Mouse (Mus musculus) midbrain, embryonic 13.5 days (tissue): ENCODE results near the gene Tmem246. TPM values are rescaled to one million over a fixed set of nuclear protein-coding genes. Genes with fewer than 3 reads are reported as not detected.

ENCODE experiments used
- ATAC-seq: fragments of 200-750 bp; cut with Nextera tagmentation; 2 replicates; pipeline ENCODE4 v1.8.0; 2017; ENCODE audit warnings: mild to moderate bottlenecking, moderate TSS enrichment, moderate library complexity
- H3K27ac ChIP-seq: fragments of 300-500 bp; sonication (generic); 2 replicates; pipeline ENCODE4 v1.5.1; 2015; ENCODE audit warnings: inconsistent platforms, mild to moderate bottlenecking, moderate library complexity
- H3K27me3 ChIP-seq: fragments of 300-500 bp; sonication (generic); 2 replicates; pipeline ENCODE4 v1.6.1; 2015; ENCODE audit warnings: mild to moderate bottlenecking, inconsistent platforms
- H3K36me3 ChIP-seq: fragments of 300-500 bp; sonication (generic); 2 replicates; pipeline ENCODE4 v1.6.1; 2015; ENCODE audit warnings: mild to moderate bottlenecking, inconsistent platforms
- H3K4me1 ChIP-seq: fragments of 300-500 bp; sonication (generic); replicated peaks from 2 replicates; pipeline ENCODE4 v1.6.1; 2015; ENCODE audit warnings: inconsistent platforms
- H3K4me2 ChIP-seq: fragments of 300-500 bp; sonication (generic); replicated peaks from 2 replicates; pipeline ENCODE4 v1.6.1; 2015; ENCODE audit warnings: moderate library complexity, mild to moderate bottlenecking, inconsistent platforms
- H3K4me3 ChIP-seq: fragments of 300-500 bp; sonication (generic); replicated peaks from 2 replicates; pipeline ENCODE4 v1.5.1; 2015; ENCODE audit warnings: mild to moderate bottlenecking, inconsistent platforms
- H3K9ac ChIP-seq: fragments of 300-500 bp; sonication (generic); replicated peaks from 2 replicates; pipeline ENCODE4 v1.6.1; 2015; ENCODE audit warnings: mild to moderate bottlenecking, inconsistent platforms
- H3K9me3 ChIP-seq: fragments of 300-500 bp; sonication (generic); 2 replicates; pipeline ENCODE4 v1.6.1; 2016; ENCODE audit warnings: mild to moderate bottlenecking, inconsistent platforms
- WGBS: fragments of 180-500 bp; shearing (Covaris S2); methylation state at CpG from one replicate; pipeline ENCODE4 v1.1.7; 2015; 5-methylcytosine and 5-hydroxymethylcytosine counted together
- polyA plus RNA-seq: library from polyadenylated mRNA; unstranded; fragments of >200 nt; fragmentation: Nextera tagmentation; extraction: Ambion mirVana; gene quantifications from 2 replicates; pipeline ENCODE4 v1.2.1, GENCODE M21; 2015

Tmem246 gene
- polyA plus RNA-seq, 1 experiment from 2014 or later: 48.7 TPM

GRCm38 (mm10) chr4:49559915-49560772, 37.5 kb downstream of the Tmem246 start:
- Histone ChIP-seq H3K9me3 (no peaks in the 10 kb centered on the region), H3K36me3 (no peaks in the 10 kb centered on the region), H3K4me1 (no peaks in the 10 kb centered on the region), H3K27me3 (no peaks in the 10 kb centered on the region), H3K4me3 (no peak overlapping the region), H3K9ac (no peak overlapping the region), H3K27ac (no peak overlapping the region), H3K4me2 (no peak overlapping the region)
- 79% methylated on average over 20 of the region's 20 CpGs for WGBS
- ATAC-seq: peak; percentile 50; the same call in 1 of the 2 replicates

DNA sequence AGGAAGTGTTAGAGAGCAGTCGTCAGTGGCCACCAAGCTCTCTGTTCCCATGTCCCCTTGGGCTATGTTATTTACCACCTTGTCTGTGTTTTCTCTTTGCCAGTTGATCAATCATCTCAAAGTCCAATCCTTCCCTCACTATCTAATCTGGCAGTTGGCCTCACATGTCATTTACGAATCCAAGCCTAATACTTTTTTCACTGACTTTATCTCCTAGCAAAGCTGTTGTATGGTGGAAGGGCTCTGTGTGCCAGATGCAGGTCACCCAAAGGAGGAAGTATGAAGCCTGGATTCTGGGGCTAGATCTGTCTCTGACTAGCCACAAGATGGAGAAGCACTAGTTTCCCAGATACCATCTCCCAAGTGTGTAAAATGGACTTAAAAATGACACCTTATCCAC, 39.5 kb downstream of the Tmem246 start:
- Histone ChIP-seq H3K4me3 (no peak overlapping the region), H3K27me3 (no peaks in the 10 kb centered on the region), H3K4me2 (no peak overlapping the region), H3K9me3 (no peaks in the 10 kb centered on the region), H3K36me3 (no peaks in the 10 kb centered on the region), H3K4me1 (no peaks in the 10 kb centered on the region), H3K9ac (no peak overlapping the region), H3K27ac (no peak overlapping the region)
- no peak for ATAC-seq
- 88% methylated on average over 2 of the region's 2 CpGs for WGBS

DNA sequence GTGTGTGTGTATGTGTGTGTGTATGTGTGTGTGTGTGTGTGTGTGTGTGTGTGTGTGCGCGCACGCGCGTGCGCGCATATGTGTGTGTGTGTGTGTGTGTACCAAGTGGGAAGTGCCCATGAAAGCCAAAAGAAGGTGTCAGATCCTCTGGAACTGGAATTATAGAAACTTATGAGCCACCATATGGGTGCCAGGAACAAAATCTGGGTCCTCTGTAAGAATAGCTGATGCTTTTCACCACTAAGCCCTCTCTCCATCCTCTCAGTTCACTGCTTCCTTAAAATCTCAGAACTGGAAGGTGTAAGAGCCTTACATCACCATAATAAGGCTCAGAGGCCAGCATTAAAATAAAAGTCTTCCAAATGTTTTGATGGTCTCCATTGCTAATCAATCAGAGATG, 40.3 kb downstream of the Tmem246 start:
- 100% methylated on average over 7 of the region's 7 CpGs for WGBS
- Histone ChIP-seq H3K36me3 (no peaks in the 10 kb centered on the region), H3K27ac (no peak overlapping the region), H3K9ac (no peak overlapping the region), H3K9me3 (no peaks in the 10 kb centered on the region), H3K4me1 (no peaks in the 10 kb centered on the region), H3K4me3 (no peak overlapping the region), H3K4me2 (no peak overlapping the region), H3K27me3 (no peaks in the 10 kb centered on the region)
- no peak for ATAC-seq

- Histone ChIP-seq H3K27ac (no peak overlapping the region), H3K9me3 (no peaks in the 10 kb centered on the region), H3K9ac (no peak overlapping the region), H3K27me3 (no peaks in the 10 kb centered on the region), H3K4me1 (no peaks in the 10 kb centered on the region), H3K4me3 (no peak overlapping the region), H3K4me2 (no peak overlapping the region), H3K36me3 (no peaks in the 10 kb centered on the region)
- WGBS: 86% methylated on average over 5 of the region's 5 CpGs
- ATAC-seq: no peak
Observed at GRCm38 (mm10) chr4:49553380-49553779, 44.3 kb downstream of the Tmem246 start.

GRCm38 (mm10) chr4:49549383-49549782, 48.3 kb downstream of the Tmem246 start, which contains the start of gene Aldob:
Gene Aldob (minus strand): TSS chr4:49549546.
- 79% methylated on average over 3 of the region's 3 CpGs for WGBS

GRCm38 (mm10) chr4:49547544-49548219, 50.0 kb downstream of the Tmem246 start:
- Histone ChIP-seq H3K4me3 (no peak overlapping the region), H3K9ac (no peak overlapping the region), H3K27ac (no peak overlapping the region), H3K9me3 (no peaks in the 10 kb centered on the region), H3K4me1 (no peaks in the 10 kb centered on the region), H3K27me3 (no peaks in the 10 kb centered on the region), H3K4me2 (no peak overlapping the region), H3K36me3 (no peaks in the 10 kb centered on the region)
- WGBS: 86% methylated on average over 7 of the region's 7 CpGs
- no peak for ATAC-seq

More at GRCm38 (mm10) chr4:49549383-49549782, 48.3 kb downstream of the Tmem246 start, which contains the start of gene Aldob:
- H3K27ac ChIP-seq: no peak within 1 kb of the TSS
- H3K36me3 ChIP-seq: no peaks in the 10 kb centered on the region
- H3K27me3 ChIP-seq: no peaks in the 10 kb centered on the region
- no peak within 1 kb of the TSS for H3K4me3 ChIP-seq
- no peak within 1 kb of the TSS for H3K9ac ChIP-seq
- H3K9me3 ChIP-seq: no peaks in the 10 kb centered on the region
- H3K4me2 ChIP-seq: no peak within 1 kb of the TSS
- H3K4me1 ChIP-seq: no peaks in the 10 kb centered on the region
- no peak for ATAC-seq

GRCm38 (mm10) chr4:49546873-49547543, 50.7 kb downstream of the Tmem246 start:
- Histone ChIP-seq H3K9me3 (no peaks in the 10 kb centered on the region), H3K4me1 (no peaks in the 10 kb centered on the region)
- 81% methylated on average over 6 of the region's 6 CpGs for WGBS

DNA sequence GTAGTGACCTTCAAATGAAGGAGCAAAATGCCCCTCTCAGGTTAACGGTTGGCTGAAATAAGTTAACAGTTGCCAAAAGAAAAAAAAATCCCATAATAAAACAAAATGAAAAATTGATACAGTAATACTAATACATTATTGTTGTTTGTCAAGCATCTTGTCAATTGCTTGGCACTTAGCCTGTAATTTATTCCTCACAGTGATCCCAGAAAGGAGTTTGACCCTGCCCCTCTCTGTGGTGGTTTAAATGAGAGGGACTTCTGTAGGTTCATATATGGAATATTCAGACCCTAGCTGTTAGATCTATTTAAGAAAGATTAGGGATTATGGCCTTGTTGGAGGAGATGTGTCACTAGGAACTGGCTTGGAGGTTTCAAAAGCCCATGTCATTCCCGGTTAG, 51.6 kb downstream of the Tmem246 start:
- no peak overlapping the region for H3K4me2 ChIP-seq

More at GRCm38 (mm10) chr4:49546873-49547543, 50.7 kb downstream of the Tmem246 start:
- Histone ChIP-seq H3K27me3 (no peaks in the 10 kb centered on the region), H3K36me3 (no peaks in the 10 kb centered on the region), H3K27ac (no peak overlapping the region), H3K4me3 (no peak overlapping the region), H3K4me2 (no peak overlapping the region), H3K9ac (no peak overlapping the region)
- ATAC-seq: no peak

DNA sequence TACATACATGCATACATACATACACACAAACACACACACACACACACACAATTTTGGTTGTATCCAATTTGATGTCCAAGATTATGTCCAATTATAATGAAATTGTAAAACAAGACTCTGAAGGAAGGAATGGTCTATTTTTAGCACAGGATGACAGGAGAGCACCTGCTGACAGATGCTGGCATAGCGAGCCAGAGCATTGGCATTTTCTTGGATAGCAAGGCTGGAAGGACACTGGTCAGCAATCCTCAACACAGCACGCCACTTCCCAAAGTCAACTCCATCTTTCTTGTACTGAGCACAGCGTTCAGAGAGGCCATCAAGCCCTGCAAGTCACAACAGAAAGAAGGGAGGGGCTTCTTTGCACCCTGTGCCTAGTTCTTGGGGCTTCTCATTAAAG, 56.7 kb downstream of the Tmem246 start:
- no peaks in the 10 kb centered on the region for H3K4me1 ChIP-seq
- WGBS: 87% methylated on average over 3 of the region's 3 CpGs
- no peak overlapping the region for H3K4me2 ChIP-seq
- H3K27me3 ChIP-seq: no peaks in the 10 kb centered on the region
- H3K9ac ChIP-seq: no peak overlapping the region
- H3K9me3 ChIP-seq: no peaks in the 10 kb centered on the region
- H3K4me3 ChIP-seq: no peak overlapping the region
- no peak for ATAC-seq
- no peaks in the 10 kb centered on the region for H3K36me3 ChIP-seq
- H3K27ac ChIP-seq: no peak overlapping the region

More for the DNA sequence above, 51.6 kb downstream of the Tmem246 start:
- Histone ChIP-seq H3K9me3 (no peaks in the 10 kb centered on the region), H3K4me3 (no peak overlapping the region), H3K9ac (no peak overlapping the region), H3K27ac (no peak overlapping the region), H3K4me1 (no peaks in the 10 kb centered on the region), H3K36me3 (no peaks in the 10 kb centered on the region), H3K27me3 (no peaks in the 10 kb centered on the region)
- no peak for ATAC-seq
- 94% methylated on average over 2 of the region's 2 CpGs for WGBS

DNA sequence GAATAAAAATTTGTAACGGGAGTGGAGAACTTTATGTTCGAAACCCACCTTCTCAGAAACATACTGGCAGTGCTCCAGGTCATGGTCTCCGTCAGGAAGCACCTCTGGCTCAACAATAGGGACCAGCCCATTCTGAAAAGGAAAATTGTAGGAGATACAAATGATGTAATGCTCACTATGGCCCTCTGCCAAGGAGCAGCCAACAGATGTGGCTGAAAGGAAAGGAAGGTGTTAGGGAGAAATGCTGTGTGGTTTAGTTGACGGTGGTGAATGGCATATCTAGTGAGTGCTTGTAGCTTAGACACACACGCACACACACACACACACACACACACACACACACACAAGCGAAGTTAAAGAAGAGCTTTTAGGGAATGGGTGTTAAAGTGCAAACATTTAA, 58.0 kb downstream of the Tmem246 start:
- no peaks in the 10 kb centered on the region for H3K9me3 ChIP-seq
- 77% methylated on average over 6 of the region's 6 CpGs for WGBS

DNA sequence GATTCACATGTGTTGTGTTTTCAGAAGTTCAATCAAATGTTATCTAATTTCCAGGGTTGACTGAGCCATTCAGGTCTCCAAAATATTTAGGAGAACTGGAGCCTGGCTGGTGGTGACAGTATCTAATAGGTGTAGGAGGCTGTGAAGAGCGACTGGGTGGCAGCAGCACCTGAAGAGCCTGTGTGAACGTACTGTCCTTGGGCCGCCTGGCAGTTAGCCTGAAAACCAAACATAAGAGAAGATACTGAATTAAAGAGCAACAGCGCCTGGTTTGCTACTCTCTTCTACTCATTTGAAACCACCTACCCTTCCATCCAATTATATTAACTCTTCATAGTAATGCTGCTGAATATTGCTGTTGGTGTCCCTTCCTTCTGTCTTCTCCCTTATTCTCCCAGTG, 61.0 kb downstream of the Tmem246 start:
- Histone ChIP-seq H3K4me3 (no peak overlapping the region), H3K9ac (no peak overlapping the region), H3K36me3 (peaks cover 13% of the 10 kb centered on the region), H3K27ac (no peak overlapping the region), H3K4me2 (no peak overlapping the region), H3K27me3 (no peaks in the 10 kb centered on the region), H3K4me1 (no peaks in the 10 kb centered on the region), H3K9me3 (no peaks in the 10 kb centered on the region)
- ATAC-seq: no peak
- WGBS: 79% methylated on average over 4 of the region's 4 CpGs

More for the DNA sequence above, 58.0 kb downstream of the Tmem246 start:
- Histone ChIP-seq H3K4me1 (no peaks in the 10 kb centered on the region), H3K9ac (no peak overlapping the region), H3K27me3 (no peaks in the 10 kb centered on the region), H3K4me2 (no peak overlapping the region), H3K36me3 (no peaks in the 10 kb centered on the region), H3K4me3 (no peak overlapping the region), H3K27ac (no peak overlapping the region)
- ATAC-seq: no peak
